Mouse (Mus musculus) embryonic facial prominence, embryonic 11.5 days (tissue): ENCODE data around the gene AI837181. TPM values are rescaled to one million over a fixed set of nuclear protein-coding genes. Genes with fewer than 3 reads are reported as not detected.

ENCODE experiments used
- ATAC-seq: fragments of 200-750 bp; cut with Nextera tagmentation; replicated peaks from 2 replicates; pipeline ENCODE4 v1.8.0; 2017; ENCODE audit warnings: low read depth; ENCODE audit not compliant: insufficient number of reproducible peaks, low FRiP score, low TSS enrichment
- DNase-seq: peaks from one replicate; pipeline ENCODE4 v3.0.0-alpha.2; 2015; ENCODE audit warnings: low spot score
- H3K27ac ChIP-seq: fragments of 300-500 bp; sonication (generic); replicated peaks from 2 replicates; pipeline ENCODE4 v1.5.1; 2014; ENCODE audit warnings: mild to moderate bottlenecking, low read depth, low read length, control low read depth
- H3K27me3 ChIP-seq: fragments of 300-500 bp; sonication (generic); 2 replicates; pipeline ENCODE4 v1.6.1; 2014; ENCODE audit warnings: mild to moderate bottlenecking, low read length, moderate library complexity, mixed read lengths; ENCODE audit not compliant: control insufficient read depth, insufficient read depth
- H3K36me3 ChIP-seq: fragments of 300-500 bp; sonication (generic); replicated peaks from 2 replicates; pipeline ENCODE4 v1.6.1; 2014; ENCODE audit warnings: low read depth, mild to moderate bottlenecking, low read length, moderate library complexity, mixed read lengths; ENCODE audit not compliant: control insufficient read depth, insufficient read depth
- H3K4me1 ChIP-seq: fragments of 300-500 bp; sonication (generic); 2 replicates; pipeline ENCODE4 v1.6.1; 2014; ENCODE audit warnings: low read length, mixed read lengths; ENCODE audit not compliant: control insufficient read depth, insufficient read depth
- H3K4me2 ChIP-seq: fragments of 300-500 bp; sonication (generic); 2 replicates; pipeline ENCODE4 v1.6.1; 2014; ENCODE audit warnings: low read depth, mild to moderate bottlenecking, control low read depth, low read length, moderate library complexity
- H3K4me3 ChIP-seq: fragments of 300-500 bp; sonication (generic); 2 replicates; pipeline ENCODE4 v1.5.1; 2014; ENCODE audit warnings: low read depth, low read length, control low read depth
- H3K9ac ChIP-seq: fragments of 300-500 bp; sonication (generic); replicated peaks from 2 replicates; pipeline ENCODE4 v1.6.1; 2014; ENCODE audit warnings: mild to moderate bottlenecking, control low read depth, low read length
- H3K9me3 ChIP-seq: fragments of 300-500 bp; sonication (generic); replicated peaks from 2 replicates; pipeline ENCODE4 v1.6.1; 2016; ENCODE audit warnings: mild to moderate bottlenecking, low read length, inconsistent platforms, mixed read lengths; ENCODE audit not compliant: control insufficient read depth
- WGBS: fragments of 180-500 bp; shearing (Covaris S2); extraction: QIAGEN DNeasy Blood & Tissue Kit; methylation state at CpG from one replicate; pipeline ENCODE4 v1.1.7; 2014; 5-methylcytosine and 5-hydroxymethylcytosine counted together
- polyA plus RNA-seq: library from polyadenylated mRNA; unstranded; fragments of >200 nt; fragmentation: Nextera tagmentation; extraction: Ambion mirVana; gene quantifications from 2 replicates; pipeline ENCODE4 v1.2.1, GENCODE M21; 2014

The AI837181 gene
- polyA plus RNA-seq, 1 experiment from 2014 or later: 33.2 TPM

DNA sequence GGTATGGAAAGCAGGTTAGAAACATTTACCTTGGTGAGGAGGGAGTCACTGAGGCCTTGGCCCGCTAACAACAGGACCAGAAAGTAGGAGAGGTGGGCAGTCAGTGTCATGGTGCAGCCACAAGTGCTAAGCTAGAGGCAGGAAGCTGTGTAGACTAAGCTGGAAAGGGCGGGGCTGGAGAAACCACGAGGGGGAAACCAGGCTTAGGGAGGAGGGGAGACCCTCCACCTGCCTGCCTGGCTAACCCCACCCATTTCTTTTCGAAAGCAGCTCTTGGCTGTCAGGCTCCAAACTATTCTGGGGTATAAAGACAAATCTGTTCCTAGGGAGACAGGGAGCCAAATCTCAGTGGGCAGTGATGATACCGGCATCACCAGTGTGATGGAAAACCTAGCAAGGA, 43.4 kb downstream of the AI837181 start, which contains the start of gene Ctsw:
TSS of gene Ctsw (minus strand) at position 134 of the 400 bp plus-strand sequence.
- Histone ChIP-seq H3K9ac (no peak within 1 kb of the TSS), H3K36me3 (peaks cover 5% of the 10 kb centered on the region), H3K4me3 (no peak within 1 kb of the TSS), H3K4me2 (no peak within 1 kb of the TSS), H3K4me1 (no peaks in the 10 kb centered on the region), H3K9me3 (no peaks in the 10 kb centered on the region), H3K27ac (no peak within 1 kb of the TSS), H3K27me3 (no peaks in the 10 kb centered on the region)
- ATAC-seq: no peak
- no peak for DNase-seq
- 63% methylated on average over 5 of the region's 5 CpGs for WGBS

DNA sequence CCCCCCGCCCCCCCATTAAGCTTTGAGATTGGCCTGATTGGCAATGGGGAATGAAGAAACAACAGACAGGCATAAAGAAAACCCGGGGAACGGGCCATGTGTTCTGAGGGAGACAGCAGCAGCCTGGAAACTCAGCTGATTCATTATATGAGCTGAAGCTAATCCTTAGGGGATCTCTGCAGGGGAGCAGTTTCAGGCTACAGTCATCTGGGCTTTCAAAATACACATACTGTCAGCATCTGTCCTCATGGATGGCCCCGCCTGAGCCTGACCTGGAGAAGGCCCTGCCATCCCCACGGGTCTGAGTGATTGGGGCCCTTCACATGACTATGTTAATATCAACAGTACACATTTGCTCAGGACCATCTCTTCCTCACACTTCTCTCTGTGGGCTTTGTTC, 46.9 kb downstream of the AI837181 start:
- H3K4me2 ChIP-seq: no peak overlapping the region
- 55% methylated on average over 5 of the region's 5 CpGs for WGBS
- DNase-seq (no peak), ATAC-seq (no peak)
- H3K27ac ChIP-seq: no peak overlapping the region
- no peak overlapping the region for H3K9ac ChIP-seq
- no peaks in the 10 kb centered on the region for H3K4me1 ChIP-seq
- H3K36me3 ChIP-seq: no peaks in the 10 kb centered on the region; the same call in 1 of the 2 replicates
- no peaks in the 10 kb centered on the region for H3K27me3 ChIP-seq
- no peak overlapping the region for H3K4me3 ChIP-seq
- H3K9me3 ChIP-seq: no peaks in the 10 kb centered on the region

DNA sequence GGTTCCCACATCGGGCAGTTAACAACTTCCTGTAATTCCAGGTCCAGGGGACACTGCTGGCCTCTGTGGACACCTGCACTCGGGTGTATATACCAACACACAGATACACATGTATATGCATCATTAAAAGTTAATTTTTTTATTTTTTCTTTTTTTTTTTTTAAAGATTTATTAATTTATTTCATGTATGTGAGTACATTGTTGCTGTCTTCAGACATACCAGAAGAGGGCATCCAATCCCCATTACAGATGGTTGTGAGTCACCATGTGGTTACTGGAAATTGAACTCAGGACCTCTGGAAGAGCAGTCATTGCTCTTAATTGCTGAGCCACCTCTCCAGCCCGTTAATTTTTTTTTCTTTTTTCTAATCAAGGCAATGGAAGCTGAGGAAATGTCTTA, 47.9 kb downstream of the AI837181 start:
- H3K9ac ChIP-seq: no peak overlapping the region
- H3K27me3 ChIP-seq: no peaks in the 10 kb centered on the region
- 0 out of 2 replicates have a peak overlapping the region, but pooled peaks have one; percentile 6 for H3K4me3 ChIP-seq
- ATAC-seq (no peak), DNase-seq (no peak)
- H3K36me3 ChIP-seq: no peaks in the 10 kb centered on the region
- 75% methylated on average over 3 of the region's 3 CpGs for WGBS
- no peak overlapping the region for H3K4me2 ChIP-seq
- no peaks in the 10 kb centered on the region for H3K9me3 ChIP-seq
- H3K27ac ChIP-seq: no peak overlapping the region
- H3K4me1 ChIP-seq: no peaks in the 10 kb centered on the region

DNA sequence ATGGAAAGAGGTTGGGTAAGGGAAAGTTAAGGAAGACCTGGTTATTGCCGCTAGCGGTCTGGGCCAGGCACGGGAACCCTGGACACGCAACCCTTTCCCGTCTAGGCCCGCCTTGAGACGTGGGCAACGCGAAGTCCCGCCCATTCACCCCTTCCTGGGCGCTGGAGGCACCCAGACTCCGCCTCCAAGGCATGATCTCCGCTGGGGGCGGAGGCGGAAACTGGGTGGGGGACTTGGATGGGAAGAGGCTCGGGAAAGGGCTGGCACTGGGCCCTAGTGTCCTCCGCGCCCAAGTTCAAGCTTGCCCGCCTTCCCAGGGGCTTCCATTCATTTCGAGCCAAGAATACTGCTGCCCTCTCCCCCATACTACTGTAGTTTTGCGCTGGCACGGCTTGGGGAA, 48.8 kb downstream of the AI837181 start, which contains the start of gene Efemp2:
TSS of gene Efemp2 (plus strand) at position 235 of the 400 bp plus-strand sequence.
- H3K9ac ChIP-seq: peak within 1 kb of the TSS; percentile 86
- H3K4me2 ChIP-seq: peak within 1 kb of the TSS; percentile 79
- peak within 1 kb of the TSS; percentile 82 for H3K27ac ChIP-seq
- no peaks in the 10 kb centered on the region for H3K27me3 ChIP-seq
- ATAC-seq (peak; percentile 41; the same call in 1 of the 2 replicates), DNase-seq (peak; percentile 83)
- H3K4me3 ChIP-seq: peak within 1 kb of the TSS; percentile 67
- no peaks in the 10 kb centered on the region for H3K9me3 ChIP-seq
- no peaks in the 10 kb centered on the region for H3K4me1 ChIP-seq
- H3K36me3 ChIP-seq: no peaks in the 10 kb centered on the region
- 1% methylated on average over 22 of the region's 22 CpGs for WGBS

DNA sequence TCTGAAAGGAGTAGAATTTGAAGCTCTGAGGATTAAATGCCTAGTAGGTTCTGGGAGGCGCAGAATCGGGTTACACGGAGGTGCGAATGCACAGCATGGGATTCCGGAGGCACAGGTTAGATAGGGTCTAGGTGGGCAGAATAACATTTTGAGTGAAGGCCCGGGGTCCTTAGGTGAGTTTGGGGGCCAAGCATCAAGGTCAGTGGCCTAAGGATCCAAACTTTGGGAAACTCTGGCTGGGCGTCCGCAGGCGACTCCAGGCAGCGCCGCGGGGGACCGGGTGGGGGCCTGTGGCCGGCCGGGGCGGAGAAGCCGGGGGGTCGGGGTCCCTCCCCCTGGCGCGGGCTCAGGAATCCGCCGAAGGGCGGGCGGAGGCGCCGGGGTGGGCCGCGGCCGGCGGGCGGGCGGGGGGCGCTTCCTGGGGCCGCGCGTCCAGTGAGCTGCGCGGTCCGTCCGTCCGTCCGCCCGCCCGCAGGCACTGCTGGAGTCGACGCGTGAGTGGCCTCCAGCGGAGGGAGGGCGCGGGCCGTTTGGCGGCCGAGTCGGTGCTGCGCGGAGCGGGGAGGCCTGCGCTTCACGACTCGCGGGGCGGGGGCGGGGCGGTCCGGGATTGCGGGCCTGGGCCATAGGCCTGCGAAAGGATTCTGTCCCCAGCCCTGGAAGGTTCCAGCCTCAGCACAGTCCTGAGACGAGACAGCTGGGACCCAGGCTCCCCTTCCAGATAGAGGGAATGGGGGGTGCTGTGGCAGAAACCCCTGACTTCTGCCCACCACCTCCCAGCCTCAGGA, 49.5 kb downstream of the AI837181 start:
- no peaks in the 10 kb centered on the region for H3K9me3 ChIP-seq
- WGBS: under 1% methylated on average over 55 of the region's 68 CpGs
- no peaks in the 10 kb centered on the region for H3K4me1 ChIP-seq
- H3K4me3 ChIP-seq: peak overlapping the region; percentile 67
- peak overlapping the region; percentile 82 for H3K27ac ChIP-seq
- H3K4me2 ChIP-seq: peak overlapping the region; percentile 79
- no peaks in the 10 kb centered on the region for H3K27me3 ChIP-seq
- no peaks in the 10 kb centered on the region for H3K36me3 ChIP-seq
- peak overlapping the region; percentile 86 for H3K9ac ChIP-seq
- ATAC-seq: peak; percentile 68
- peak; percentile 59 for DNase-seq

DNA sequence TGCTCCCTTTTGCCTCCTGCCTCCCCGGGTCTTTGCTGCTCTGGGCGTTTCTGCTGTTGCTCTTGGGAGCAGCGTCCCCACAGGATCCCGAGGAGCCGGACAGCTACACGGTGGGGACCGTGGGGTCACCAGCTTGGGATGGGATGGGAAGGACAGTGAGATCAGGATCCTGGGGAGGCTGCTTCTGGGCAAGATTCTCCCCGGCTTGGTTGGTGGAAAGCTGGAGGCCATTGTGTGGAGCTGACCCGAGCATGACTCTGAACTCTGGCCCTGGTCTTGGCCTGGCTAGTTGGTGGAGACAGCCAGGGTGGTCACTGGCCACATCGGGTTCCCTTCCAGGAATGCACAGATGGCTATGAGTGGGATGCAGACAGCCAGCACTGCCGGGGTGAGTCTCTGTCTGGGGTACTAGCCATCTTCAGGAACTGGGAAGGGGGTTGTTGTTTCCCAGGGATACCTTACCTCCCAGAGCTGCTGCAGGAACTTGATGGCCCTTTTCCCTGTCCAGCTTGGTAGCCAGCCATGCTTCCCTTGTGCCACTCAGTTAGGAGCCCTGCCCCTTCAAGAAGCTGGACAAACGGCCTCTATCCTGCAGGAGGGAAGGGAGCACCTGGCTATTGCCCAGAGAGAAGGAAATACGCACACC, 50.2 kb downstream of the AI837181 start:
- DNase-seq: no peak
- H3K4me3 ChIP-seq: peak overlapping the region; percentile 67
- H3K27me3 ChIP-seq: no peaks in the 10 kb centered on the region
- H3K4me2 ChIP-seq: peak overlapping the region; percentile 79
- WGBS: 17% methylated on average over 13 of the region's 13 CpGs
- peak; percentile 10; the same call in 1 of the 2 replicates for ATAC-seq
- H3K27ac ChIP-seq: peak overlapping the region; percentile 82
- no peaks in the 10 kb centered on the region for H3K9me3 ChIP-seq
- H3K4me1 ChIP-seq: no peaks in the 10 kb centered on the region
- H3K9ac ChIP-seq: peak overlapping the region; percentile 86
- H3K36me3 ChIP-seq: no peaks in the 10 kb centered on the region
